Mouse (Mus musculus): ENCODE data around the gene Neurl1a. TPM values are rescaled to one million over a fixed set of nuclear protein-coding genes. Genes with fewer than 3 reads are reported as not detected.
"Not testable (repeated sequence)": the region's sequence is repeated elsewhere in the genome, so short reads cannot be mapped to it uniquely, and the experiment has no call there.

Gene Neurl1a
- total and polyA plus RNA-seq, 2 experiments, result 0.28 TPM

- DNase-seq (ENCODE audit: extremely low read depth, low read depth, low spot score), result no peak
- H3K4me3 ChIP-seq (ENCODE audit: insufficient read depth, low read depth, low read length), result 0 out of 2 replicates have a peak overlapping the region, but pooled peaks have one; percentile 13
- no peak overlapping the region for H3K9ac ChIP-seq (ENCODE audit: low read depth, low read length)
- TF ChIP-seq CTCF (IDR thresholded peaks at IDR 0.05; ENCODE audit: low read depth, low read length) (no peak), POLR2A (IDR thresholded peaks at IDR 0.05; ENCODE audit: extremely low read depth, insufficient read depth, low read length) (no peak)
- H3K27me3 ChIP-seq (ENCODE audit: control insufficient read depth, insufficient read depth, low read length), result no peaks in the 10 kb centered on the region
- peaks cover 4% of the 10 kb centered on the region; the same call in 1 of the 2 replicates for H3K36me3 ChIP-seq (ENCODE audit: control insufficient read depth, insufficient read depth, low read length)
- H3K4me1 ChIP-seq (ENCODE audit: control insufficient read depth, insufficient read depth, low read length), result no peaks in the 10 kb centered on the region
- no peaks in the 10 kb centered on the region for H3K79me2 ChIP-seq (ENCODE audit: control insufficient read depth, insufficient read depth, low read length)
- 92% methylated on average over 5 of the region's 5 CpGs for WGBS
- no peak overlapping the region for H3K27ac ChIP-seq (replicated peaks; ENCODE audit: insufficient read depth, low read depth, low read length)
Observed at GRCm38 (mm10) chr19:47136170-47136569, 42.5 kb upstream of the Neurl1a start.

- no peaks in the 10 kb centered on the region for H3K4me1 ChIP-seq (ENCODE audit: control insufficient read depth, insufficient read depth, low read length)
- H3K27me3 ChIP-seq (ENCODE audit: control insufficient read depth, insufficient read depth, low read length), result no peaks in the 10 kb centered on the region
- WGBS, result 39% methylated on average over 6 of the region's 6 CpGs
- DNase-seq (ENCODE audit: extremely low read depth, low read depth, low spot score), result peak; percentile 41
- H3K27ac ChIP-seq (replicated peaks; ENCODE audit: insufficient read depth, low read depth, low read length), result peak overlapping the region; percentile 69
- peak overlapping the region; percentile 84 for H3K4me3 ChIP-seq (ENCODE audit: insufficient read depth, low read depth, low read length)
- H3K9ac ChIP-seq (ENCODE audit: low read depth, low read length), result peak overlapping the region; percentile 34
- H3K36me3 ChIP-seq (ENCODE audit: control insufficient read depth, insufficient read depth, low read length), result no peaks in the 10 kb centered on the region
- TF ChIP-seq CTCF (IDR thresholded peaks at IDR 0.05; ENCODE audit: low read depth, low read length) (no peak), POLR2A (IDR thresholded peaks at IDR 0.05; ENCODE audit: extremely low read depth, insufficient read depth, low read length) (no peak)
- H3K79me2 ChIP-seq (ENCODE audit: control insufficient read depth, insufficient read depth, low read length), result no peaks in the 10 kb centered on the region
Observed at GRCm38 (mm10) chr19:47137051-47137581, 41.5 kb upstream of the Neurl1a start.

DNA sequence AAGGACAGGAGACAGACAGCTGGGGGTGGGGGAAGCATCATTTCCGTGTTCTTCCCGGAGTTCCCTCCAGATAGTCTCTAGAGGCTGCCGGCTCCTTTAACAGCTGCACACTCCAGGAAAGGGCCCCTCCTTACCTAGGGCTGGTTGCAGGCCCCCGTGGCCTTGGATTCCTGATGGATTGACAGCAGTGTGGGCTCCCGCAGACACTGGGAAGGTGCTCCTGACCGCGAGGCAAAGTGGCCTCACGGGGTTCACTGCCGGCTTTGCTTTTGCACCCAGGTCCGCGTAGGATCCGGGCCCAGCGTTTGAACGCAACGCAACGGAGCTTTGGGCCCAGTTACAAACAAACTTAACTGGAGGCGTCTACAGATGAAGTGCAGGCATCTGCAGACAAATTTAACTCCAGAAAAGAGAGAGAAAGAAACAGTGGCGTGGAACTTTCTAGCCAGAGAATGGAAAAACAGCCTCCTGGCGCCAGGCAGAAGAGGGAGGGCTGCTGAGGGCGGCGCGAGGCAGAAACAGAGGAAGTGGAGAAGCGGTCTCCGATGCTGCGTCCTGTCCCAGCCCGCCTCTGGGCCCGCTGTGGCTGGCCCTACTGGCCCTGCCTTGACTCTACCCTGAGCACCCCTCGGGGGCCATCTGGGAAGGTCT is 40.7 kb upstream of the Neurl1a start, which contains the start of gene Calhm2:
Calhm2 (minus strand) TSS at position 524 of the 651 bp plus-strand sequence.
- Histone ChIP-seq H3K27ac (replicated peaks; ENCODE audit: insufficient read depth, low read depth, low read length) (peak within 1 kb of the TSS; percentile 71), H3K4me1 (ENCODE audit: control insufficient read depth, insufficient read depth, low read length) (no peaks in the 10 kb centered on the region), H3K27me3 (ENCODE audit: control insufficient read depth, insufficient read depth, low read length) (no peaks in the 10 kb centered on the region), H3K4me3 (ENCODE audit: insufficient read depth, low read depth, low read length) (peak within 1 kb of the TSS; percentile 84), H3K36me3 (ENCODE audit: control insufficient read depth, insufficient read depth, low read length) (no peaks in the 10 kb centered on the region), H3K79me2 (ENCODE audit: control insufficient read depth, insufficient read depth, low read length) (no peaks in the 10 kb centered on the region), H3K9ac (ENCODE audit: low read depth, low read length) (peak within 1 kb of the TSS; percentile 66)
- TF ChIP-seq CTCF (IDR thresholded peaks at IDR 0.05; ENCODE audit: low read depth, low read length) (no peak), POLR2A (IDR thresholded peaks at IDR 0.05; ENCODE audit: extremely low read depth, insufficient read depth, low read length) (no peak)
- 30% methylated on average over 28 of the region's 28 CpGs for WGBS
- DNase-seq (ENCODE audit: extremely low read depth, low read depth, low spot score), result no peak

GRCm38 (mm10) chr19:47139611-47140010 is 39.0 kb upstream of the Neurl1a start:
- H3K79me2 ChIP-seq (ENCODE audit: control insufficient read depth, insufficient read depth, low read length); DNase-seq (ENCODE audit: extremely low read depth, low read depth, low spot score); H3K4me1 ChIP-seq (ENCODE audit: control insufficient read depth, insufficient read depth, low read length); H3K4me3 ChIP-seq (ENCODE audit: insufficient read depth, low read depth, low read length); H3K27ac ChIP-seq (replicated peaks; ENCODE audit: insufficient read depth, low read depth, low read length); H3K27me3 ChIP-seq (ENCODE audit: control insufficient read depth, insufficient read depth, low read length); H3K9ac ChIP-seq (ENCODE audit: low read depth, low read length); H3K36me3 ChIP-seq (ENCODE audit: control insufficient read depth, insufficient read depth, low read length): not testable (repeated sequence)
- 63% methylated on average over 7 of the region's 7 CpGs for WGBS

DNA sequence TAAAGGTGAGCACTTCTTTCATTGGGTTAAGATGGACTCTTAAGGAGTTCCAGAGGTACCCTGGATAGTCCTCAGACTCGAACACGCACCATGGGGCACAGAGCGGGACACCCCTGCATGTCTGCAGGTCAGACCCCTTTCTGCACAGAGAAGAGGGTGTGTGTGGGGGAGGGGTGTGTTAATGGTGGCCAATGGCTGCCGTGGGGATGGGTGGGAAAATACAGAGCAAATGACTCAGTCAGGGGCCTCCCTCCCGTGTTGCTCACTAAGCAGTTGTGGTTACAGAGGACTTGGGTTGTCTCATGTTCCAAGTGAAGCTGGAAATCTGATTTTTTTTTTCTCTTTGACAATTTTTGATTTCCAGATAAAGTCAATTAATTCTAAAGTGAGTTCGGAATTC is 36.2 kb upstream of the Neurl1a start:
- no peaks in the 10 kb centered on the region for H3K79me2 ChIP-seq (ENCODE audit: control insufficient read depth, insufficient read depth, low read length)

GRCm38 (mm10) chr19:47144154-47144553 is 34.5 kb upstream of the Neurl1a start, which contains the start of gene Calhm1:
Gene Calhm1, minus strand, starts transcription at chr19:47144254.
- WGBS, result 93% methylated on average over 6 of the region's 6 CpGs
- Histone ChIP-seq H3K79me2 (ENCODE audit: control insufficient read depth, insufficient read depth, low read length) (no peaks in the 10 kb centered on the region), H3K36me3 (ENCODE audit: control insufficient read depth, insufficient read depth, low read length) (no peaks in the 10 kb centered on the region), H3K27ac (replicated peaks; ENCODE audit: insufficient read depth, low read depth, low read length) (no peak within 1 kb of the TSS), H3K4me3 (ENCODE audit: insufficient read depth, low read depth, low read length) (no peak within 1 kb of the TSS), H3K9ac (ENCODE audit: low read depth, low read length) (no peak within 1 kb of the TSS), H3K4me1 (ENCODE audit: control insufficient read depth, insufficient read depth, low read length) (no peaks in the 10 kb centered on the region), H3K27me3 (ENCODE audit: control insufficient read depth, insufficient read depth, low read length) (no peaks in the 10 kb centered on the region)
- no peak for DNase-seq (ENCODE audit: extremely low read depth, low read depth, low spot score)
- TF ChIP-seq CTCF (IDR thresholded peaks at IDR 0.05; ENCODE audit: low read depth, low read length) (no peak), POLR2A (IDR thresholded peaks at IDR 0.05; ENCODE audit: extremely low read depth, insufficient read depth, low read length) (no peak)

More for the DNA sequence above, 36.2 kb upstream of the Neurl1a start:
- no peak overlapping the region for H3K27ac ChIP-seq (replicated peaks; ENCODE audit: insufficient read depth, low read depth, low read length)
- H3K4me1 ChIP-seq (ENCODE audit: control insufficient read depth, insufficient read depth, low read length), result no peaks in the 10 kb centered on the region
- no peak overlapping the region for H3K4me3 ChIP-seq (ENCODE audit: insufficient read depth, low read depth, low read length)
- WGBS, result 83% methylated on average over 6 of the region's 6 CpGs
- no peaks in the 10 kb centered on the region for H3K36me3 ChIP-seq (ENCODE audit: control insufficient read depth, insufficient read depth, low read length)
- TF ChIP-seq POLR2A (IDR thresholded peaks at IDR 0.05; ENCODE audit: extremely low read depth, insufficient read depth, low read length) (no peak), CTCF (IDR thresholded peaks at IDR 0.05; ENCODE audit: low read depth, low read length) (no peak)
- no peak for DNase-seq (ENCODE audit: extremely low read depth, low read depth, low spot score)
- H3K9ac ChIP-seq (ENCODE audit: low read depth, low read length), result no peak overlapping the region
- no peaks in the 10 kb centered on the region for H3K27me3 ChIP-seq (ENCODE audit: control insufficient read depth, insufficient read depth, low read length)

Measured in liver, adult 2 months (tissue).